Mouse (Mus musculus) embryonic facial prominence, embryonic 11.5 days (tissue): ENCODE data around the gene Slc22a5. TPM values are rescaled to one million over a fixed set of nuclear protein-coding genes. Genes with fewer than 3 reads are reported as not detected.
"Not testable (repeated sequence)": the region's sequence is repeated elsewhere in the genome, so short reads cannot be mapped to it uniquely, and the experiment has no call there.

Source experiments
- ATAC-seq: fragments of 200-750 bp; cut with Nextera tagmentation; replicated peaks from 2 replicates; pipeline ENCODE4 v1.8.0; 2017; ENCODE audit warnings: low read depth; ENCODE audit not compliant: insufficient number of reproducible peaks, low FRiP score, low TSS enrichment
- DNase-seq: peaks from one replicate; pipeline ENCODE4 v3.0.0-alpha.2; 2015; ENCODE audit warnings: low spot score
- H3K27ac ChIP-seq: fragments of 300-500 bp; sonication (generic); replicated peaks from 2 replicates; pipeline ENCODE4 v1.5.1; 2014; ENCODE audit warnings: mild to moderate bottlenecking, low read depth, low read length, control low read depth
- H3K27me3 ChIP-seq: fragments of 300-500 bp; sonication (generic); 2 replicates; pipeline ENCODE4 v1.6.1; 2014; ENCODE audit warnings: mild to moderate bottlenecking, low read length, moderate library complexity, mixed read lengths; ENCODE audit not compliant: control insufficient read depth, insufficient read depth
- H3K36me3 ChIP-seq: fragments of 300-500 bp; sonication (generic); replicated peaks from 2 replicates; pipeline ENCODE4 v1.6.1; 2014; ENCODE audit warnings: low read depth, mild to moderate bottlenecking, low read length, moderate library complexity, mixed read lengths; ENCODE audit not compliant: control insufficient read depth, insufficient read depth
- H3K4me1 ChIP-seq: fragments of 300-500 bp; sonication (generic); 2 replicates; pipeline ENCODE4 v1.6.1; 2014; ENCODE audit warnings: low read length, mixed read lengths; ENCODE audit not compliant: control insufficient read depth, insufficient read depth
- H3K4me2 ChIP-seq: fragments of 300-500 bp; sonication (generic); 2 replicates; pipeline ENCODE4 v1.6.1; 2014; ENCODE audit warnings: low read depth, mild to moderate bottlenecking, control low read depth, low read length, moderate library complexity
- H3K4me3 ChIP-seq: fragments of 300-500 bp; sonication (generic); 2 replicates; pipeline ENCODE4 v1.5.1; 2014; ENCODE audit warnings: low read depth, low read length, control low read depth
- H3K9ac ChIP-seq: fragments of 300-500 bp; sonication (generic); replicated peaks from 2 replicates; pipeline ENCODE4 v1.6.1; 2014; ENCODE audit warnings: mild to moderate bottlenecking, control low read depth, low read length
- H3K9me3 ChIP-seq: fragments of 300-500 bp; sonication (generic); replicated peaks from 2 replicates; pipeline ENCODE4 v1.6.1; 2016; ENCODE audit warnings: mild to moderate bottlenecking, low read length, inconsistent platforms, mixed read lengths; ENCODE audit not compliant: control insufficient read depth
- WGBS: fragments of 180-500 bp; shearing (Covaris S2); extraction: QIAGEN DNeasy Blood & Tissue Kit; methylation state at CpG from one replicate; pipeline ENCODE4 v1.1.7; 2014; 5-methylcytosine and 5-hydroxymethylcytosine counted together
- polyA plus RNA-seq: library from polyadenylated mRNA; unstranded; fragments of >200 nt; fragmentation: Nextera tagmentation; extraction: Ambion mirVana; gene quantifications from 2 replicates; pipeline ENCODE4 v1.2.1, GENCODE M21; 2014

Gene Slc22a5
- 7.4 and 8.4 TPM in 2 replicates for polyA plus RNA-seq

DNA sequence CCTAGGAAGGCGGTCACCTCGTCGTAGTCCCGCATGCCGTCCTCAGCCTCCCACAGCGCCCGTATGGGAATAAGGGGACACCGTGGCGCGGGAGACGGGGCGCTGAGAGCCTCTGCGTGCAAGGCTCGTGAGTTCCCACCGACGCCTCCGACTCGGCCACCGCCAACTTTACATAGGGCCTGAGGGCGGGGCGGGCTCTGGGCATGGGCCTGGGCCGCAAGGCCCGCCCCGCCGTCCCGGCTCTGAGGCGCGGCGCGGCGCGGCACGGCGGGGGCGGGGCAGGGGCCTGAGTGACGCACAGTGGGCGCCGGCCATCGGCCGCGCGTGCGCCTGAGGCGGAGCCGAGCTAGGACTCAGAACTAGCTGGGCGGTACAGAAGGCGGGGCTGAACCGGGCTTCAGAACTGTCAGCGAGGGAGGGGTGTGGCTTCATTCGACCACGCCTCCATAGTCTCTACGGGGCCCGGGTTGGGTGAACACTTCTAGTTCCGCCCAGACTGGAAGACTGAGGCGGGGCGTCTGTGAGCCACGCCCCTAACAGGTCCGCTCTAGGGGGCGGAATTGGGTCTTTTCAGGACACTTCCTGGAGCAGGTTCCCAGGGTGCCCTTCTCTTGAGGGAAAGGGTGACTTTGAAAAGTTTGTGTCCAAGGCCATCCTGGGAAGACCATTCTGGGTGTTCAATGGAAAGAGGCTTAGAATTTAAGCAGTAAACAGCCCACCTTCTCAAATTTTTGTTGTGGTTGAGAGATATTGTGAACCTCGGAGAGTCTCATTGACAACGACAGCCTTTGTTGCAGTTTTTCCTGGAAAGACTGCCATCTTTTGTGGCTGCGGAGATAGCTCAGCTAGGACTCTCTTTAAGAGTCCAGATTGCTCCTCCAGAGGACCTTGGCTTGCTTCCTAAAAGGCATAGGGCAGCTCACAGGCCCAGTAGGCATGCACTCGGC is at the start of gene Slc22a5:
TSS of gene Slc22a5 (minus strand) at position 156 of the 947 bp plus-strand sequence.
- DNase-seq (peak; percentile 99), ATAC-seq (peak; percentile 97)
- no peaks in the 10 kb centered on the region for H3K9me3 ChIP-seq
- H3K4me1 ChIP-seq = no peaks in the 10 kb centered on the region
- peak within 1 kb of the TSS; percentile 62 for H3K9ac ChIP-seq
- WGBS = 4% methylated on average over 61 of the region's 63 CpGs
- H3K4me2 ChIP-seq = peak within 1 kb of the TSS; percentile 75
- no peaks in the 10 kb centered on the region for H3K36me3 ChIP-seq
- H3K27ac ChIP-seq = no peak within 1 kb of the TSS
- no peaks in the 10 kb centered on the region for H3K27me3 ChIP-seq
- peak within 1 kb of the TSS; percentile 51 for H3K4me3 ChIP-seq

DNA sequence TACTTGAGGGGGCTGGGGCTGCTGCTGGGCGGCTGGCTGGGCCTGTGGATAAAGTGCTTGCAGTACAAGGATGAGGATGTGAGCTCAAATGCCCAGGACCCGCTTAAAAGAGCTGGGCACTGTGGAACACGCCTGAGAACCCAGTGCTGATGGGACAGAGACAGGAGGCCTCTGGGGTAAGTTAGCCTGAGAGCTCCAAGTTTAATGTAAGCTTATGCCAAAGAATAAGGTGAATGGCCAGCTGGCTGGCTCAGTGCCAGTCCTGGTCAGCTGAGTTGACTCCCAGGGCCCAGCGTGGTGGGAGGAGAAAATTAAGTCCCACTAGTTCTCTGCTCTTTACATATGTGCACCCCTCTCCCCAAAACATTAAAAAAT is 40.5 kb upstream of the Slc22a5 start:
- ATAC-seq, H3K36me3 ChIP-seq, H3K9ac ChIP-seq, DNase-seq, H3K4me1 ChIP-seq, H3K27ac ChIP-seq, H3K4me3 ChIP-seq, H3K9me3 ChIP-seq, H3K27me3 ChIP-seq, H3K4me2 ChIP-seq: not testable (repeated sequence)
- 65% methylated on average over 4 of the region's 4 CpGs for WGBS

DNA sequence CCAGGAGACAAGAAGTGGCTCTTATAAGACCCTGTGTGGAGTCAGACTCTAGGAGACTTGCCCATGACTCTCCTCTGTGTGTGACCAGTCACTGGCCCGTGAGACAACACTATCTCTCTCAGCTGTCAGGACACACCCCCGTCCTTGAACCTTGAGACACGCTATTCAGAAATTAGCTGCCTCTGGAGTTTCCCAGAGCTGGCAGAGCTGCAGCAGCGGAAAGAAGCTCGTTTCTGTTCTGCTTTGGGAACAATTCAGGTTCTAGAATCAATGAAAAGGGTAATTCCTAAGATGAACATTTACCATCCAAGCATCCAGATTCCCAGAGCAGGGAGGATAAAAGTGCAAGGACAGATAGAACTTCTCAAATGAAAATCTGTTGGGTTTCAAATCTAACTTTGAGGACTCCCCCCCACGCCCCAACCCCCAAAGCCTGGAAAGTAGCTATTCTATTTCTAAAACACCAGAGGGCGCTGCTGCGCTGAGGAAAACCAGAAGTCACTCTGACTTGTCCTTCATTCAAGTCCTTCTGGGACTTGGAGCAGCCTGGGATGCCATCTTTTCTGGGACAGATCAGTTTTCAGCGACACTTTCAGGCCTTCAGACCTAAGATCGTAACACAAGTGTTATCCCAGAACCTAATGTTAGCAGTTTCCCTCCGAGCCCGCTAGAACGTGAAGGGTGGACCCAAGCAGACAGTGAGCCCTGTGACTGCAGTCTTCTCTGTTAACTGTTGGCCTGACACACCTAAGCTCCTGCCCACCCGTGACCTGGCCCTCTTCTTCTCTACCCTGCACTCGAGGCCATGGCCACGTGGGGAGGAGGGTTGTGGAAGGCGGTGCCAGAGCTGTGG is 39.9 kb upstream of the Slc22a5 start:
- H3K9ac ChIP-seq = no peak overlapping the region
- H3K27me3 ChIP-seq = no peaks in the 10 kb centered on the region
- H3K9me3 ChIP-seq = no peaks in the 10 kb centered on the region
- H3K36me3 ChIP-seq = no peaks in the 10 kb centered on the region
- no peak for ATAC-seq
- peak; percentile 70 for DNase-seq
- WGBS = 37% methylated on average over 17 of the region's 17 CpGs
- no peaks in the 10 kb centered on the region for H3K4me1 ChIP-seq
- H3K4me2 ChIP-seq = no peak overlapping the region
- H3K4me3 ChIP-seq = no peak overlapping the region
- H3K27ac ChIP-seq = no peak overlapping the region

DNA sequence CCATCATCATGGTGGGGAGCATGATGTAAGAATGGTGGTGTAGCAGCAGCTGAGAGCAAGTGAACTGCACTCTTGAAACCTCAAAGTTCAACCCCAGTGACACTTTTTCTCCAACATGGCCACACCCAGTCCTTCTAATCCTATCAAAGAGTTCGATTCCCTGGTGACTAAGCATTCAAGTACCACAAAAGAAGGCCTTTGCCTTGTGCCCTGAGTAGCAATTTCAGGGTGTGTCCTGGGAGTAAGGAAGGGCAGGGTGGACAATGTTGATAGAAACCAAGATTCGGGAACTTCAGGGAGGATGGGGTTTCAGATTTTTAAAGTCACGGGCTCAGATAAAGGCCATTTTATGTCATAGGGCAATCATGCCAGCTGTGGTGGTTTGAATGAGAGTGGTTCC is 38.3 kb upstream of the Slc22a5 start:
- WGBS = 81% methylated on average over 3 of the region's 3 CpGs
- no peak for ATAC-seq

DNA sequence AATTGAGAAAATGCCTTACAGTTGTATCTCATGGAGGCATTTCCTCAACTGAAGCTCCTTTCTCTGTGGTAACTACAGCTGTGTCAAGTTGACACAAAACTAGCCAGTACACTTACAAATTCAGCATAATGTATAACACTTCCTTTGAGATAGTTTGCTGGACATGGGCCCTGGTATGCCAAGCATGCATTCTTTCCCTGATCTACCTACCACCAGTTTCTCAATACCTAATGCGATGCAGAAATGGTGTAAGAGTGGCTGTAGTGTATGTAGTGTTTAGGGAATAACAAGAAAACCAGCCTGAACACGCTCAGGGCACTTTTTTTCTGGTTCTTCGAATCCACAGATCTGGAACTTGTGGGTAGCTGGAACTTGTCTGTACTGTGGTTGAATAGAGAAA is 37.1 kb upstream of the Slc22a5 start:
- Histone ChIP-seq H3K9ac (no peak overlapping the region), H3K27ac (no peak overlapping the region), H3K36me3 (no peaks in the 10 kb centered on the region), H3K4me1 (no peaks in the 10 kb centered on the region), H3K4me2 (no peak overlapping the region), H3K4me3 (no peak overlapping the region), H3K9me3 (no peaks in the 10 kb centered on the region), H3K27me3 (no peaks in the 10 kb centered on the region)
- DNase-seq (no peak), ATAC-seq (no peak)
- WGBS = 84% methylated on average over 3 of the region's 3 CpGs

More for the DNA sequence above, 38.3 kb upstream of the Slc22a5 start:
- Histone ChIP-seq H3K36me3 (no peaks in the 10 kb centered on the region), H3K4me2 (no peak overlapping the region), H3K9ac (no peak overlapping the region), H3K27ac (no peak overlapping the region), H3K4me3 (no peak overlapping the region), H3K9me3 (no peaks in the 10 kb centered on the region), H3K4me1 (no peaks in the 10 kb centered on the region), H3K27me3 (no peaks in the 10 kb centered on the region)
- DNase-seq = no peak

DNA sequence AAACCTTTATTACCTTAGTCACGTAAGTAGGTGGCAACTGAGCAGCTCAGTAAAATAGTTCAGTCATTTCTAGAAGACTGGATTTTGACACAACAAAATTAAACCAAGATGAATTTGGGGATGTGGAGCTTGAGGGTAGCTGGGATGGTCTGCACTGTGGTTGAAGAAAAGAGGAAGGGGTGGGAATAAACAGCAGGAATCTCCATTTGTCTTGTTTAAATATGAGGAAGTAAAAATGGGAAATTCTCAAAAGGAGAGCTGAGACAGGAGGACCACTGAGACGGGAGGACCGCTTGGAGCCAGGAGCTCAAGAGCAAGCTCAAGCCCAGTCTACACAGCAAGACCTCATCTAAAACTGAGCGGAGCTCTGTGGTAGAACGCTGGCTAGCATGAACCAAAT is 34.8 kb upstream of the Slc22a5 start:
- H3K4me1 ChIP-seq = no peaks in the 10 kb centered on the region
- H3K9ac ChIP-seq = no peak overlapping the region
- no peak overlapping the region for H3K4me3 ChIP-seq
- no peak for DNase-seq
- no peak for ATAC-seq
- no peaks in the 10 kb centered on the region for H3K9me3 ChIP-seq
- H3K36me3 ChIP-seq = no peaks in the 10 kb centered on the region
- no peak overlapping the region for H3K4me2 ChIP-seq
- H3K27ac ChIP-seq = no peak overlapping the region
- WGBS = 91% methylated on average over 5 of the region's 5 CpGs
- no peaks in the 10 kb centered on the region for H3K27me3 ChIP-seq

DNA sequence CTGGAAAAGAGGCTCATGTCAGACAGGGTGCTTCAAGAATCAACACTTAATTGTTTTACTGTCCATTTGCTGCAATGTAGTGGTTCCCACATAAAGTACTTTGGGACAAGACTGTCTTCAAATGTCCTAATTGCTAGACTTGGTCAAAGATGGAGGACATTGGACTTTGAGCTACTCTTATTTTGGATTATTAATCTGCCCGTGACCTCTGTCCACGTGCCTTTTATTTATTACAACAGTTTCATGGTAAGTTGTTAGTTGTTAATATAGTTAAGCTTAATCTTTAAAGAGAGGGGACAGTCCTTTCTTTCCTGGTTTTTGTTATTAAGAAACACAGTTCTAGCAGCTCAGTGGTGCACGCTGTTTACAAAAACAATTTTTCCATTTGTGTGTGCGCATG is 27.4 kb upstream of the Slc22a5 start:
- no peaks in the 10 kb centered on the region for H3K27me3 ChIP-seq
- H3K4me1 ChIP-seq = no peaks in the 10 kb centered on the region
- 94% methylated on average over 4 of the region's 4 CpGs for WGBS
- no peak overlapping the region for H3K4me2 ChIP-seq
- no peaks in the 10 kb centered on the region for H3K9me3 ChIP-seq
- H3K27ac ChIP-seq = no peak overlapping the region
- ATAC-seq = no peak
- no peak for DNase-seq
- no peak overlapping the region for H3K4me3 ChIP-seq
- no peaks in the 10 kb centered on the region for H3K36me3 ChIP-seq
- no peak overlapping the region for H3K9ac ChIP-seq

DNA sequence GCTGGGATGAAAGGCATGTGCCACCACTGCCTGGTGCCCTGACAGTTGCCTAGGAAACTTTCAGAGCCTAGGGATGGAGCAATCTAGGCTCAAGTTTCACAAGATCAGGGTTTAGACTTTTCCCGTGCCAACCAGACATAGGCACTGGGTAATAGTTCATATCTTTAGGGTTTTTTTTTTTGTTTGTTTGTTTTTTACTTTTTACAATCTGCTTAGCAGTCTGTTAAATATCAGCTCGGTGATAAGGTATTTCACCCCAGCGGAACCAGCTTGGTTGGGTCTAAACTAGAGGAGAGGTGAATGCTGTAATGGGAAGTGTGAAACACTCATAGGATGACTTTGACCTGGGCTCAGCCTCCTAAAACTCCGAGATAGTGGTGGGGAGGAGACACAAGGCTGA is 19.6 kb upstream of the Slc22a5 start:
- Histone ChIP-seq H3K27me3 (no peaks in the 10 kb centered on the region), H3K4me2 (no peak overlapping the region), H3K36me3 (no peaks in the 10 kb centered on the region), H3K9ac (no peak overlapping the region), H3K9me3 (no peaks in the 10 kb centered on the region), H3K4me1 (no peaks in the 10 kb centered on the region), H3K27ac (no peak overlapping the region), H3K4me3 (no peak overlapping the region)
- ATAC-seq (no peak), DNase-seq (no peak)
- WGBS = 73% methylated on average over 4 of the region's 4 CpGs
